Mouse (Mus musculus): Measurements from ENCODE around the gene Dnmt3b.
"Not testable (repeated sequence)": the region's sequence is repeated elsewhere in the genome, so short reads cannot be mapped to it uniquely, and the experiment has no call there.

Dnmt3b gene

GRCm38 (mm10) chr2:153710701-153711330 lies 61.6 kb downstream of the Dnmt3b start:
- DNase-seq (ENCODE audit: low spot score in 2 of 2), result peak in 1 of 2 experiments; percentile 2

- peak in 1 of 2 experiments; percentile 11 for DNase-seq (ENCODE audit: low spot score in 2 of 2)
These were observed 63.4 kb downstream of the Dnmt3b start for GRCm38 (mm10) chr2:153712646-153713091.

- peak; percentile 45 to 62 for DNase-seq (ENCODE audit: low spot score in 2 of 2)
These were observed 64.0 kb downstream of the Dnmt3b start for GRCm38 (mm10) chr2:153713227-153713626.

- not testable (repeated sequence) for DNase-seq (ENCODE audit: low spot score in 2 of 2)
These were observed 68.6 kb downstream of the Dnmt3b start for GRCm38 (mm10) chr2:153717861-153718260.

DNA sequence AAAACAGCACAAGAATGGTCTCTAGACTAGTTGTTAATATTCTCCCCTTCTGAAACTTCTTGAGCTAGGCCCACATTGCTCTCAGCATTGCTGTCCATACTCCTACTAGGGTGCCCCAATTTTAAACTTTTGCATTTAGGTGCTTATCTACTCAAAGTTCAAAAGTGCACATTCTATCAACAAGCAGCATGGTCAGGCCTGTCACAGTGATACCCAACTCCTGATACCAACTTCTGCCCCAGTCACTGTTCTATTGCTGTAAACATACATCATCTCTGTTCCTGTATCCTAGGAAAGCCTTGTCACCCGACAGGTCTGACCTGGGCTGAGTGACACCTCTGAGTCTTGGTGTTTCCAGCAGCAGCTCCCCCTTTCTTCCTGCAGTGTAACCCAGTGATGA lies 73.8 kb downstream of the Dnmt3b start:
- DNase-seq (ENCODE audit: low spot score in 2 of 2), result no peak

DNA sequence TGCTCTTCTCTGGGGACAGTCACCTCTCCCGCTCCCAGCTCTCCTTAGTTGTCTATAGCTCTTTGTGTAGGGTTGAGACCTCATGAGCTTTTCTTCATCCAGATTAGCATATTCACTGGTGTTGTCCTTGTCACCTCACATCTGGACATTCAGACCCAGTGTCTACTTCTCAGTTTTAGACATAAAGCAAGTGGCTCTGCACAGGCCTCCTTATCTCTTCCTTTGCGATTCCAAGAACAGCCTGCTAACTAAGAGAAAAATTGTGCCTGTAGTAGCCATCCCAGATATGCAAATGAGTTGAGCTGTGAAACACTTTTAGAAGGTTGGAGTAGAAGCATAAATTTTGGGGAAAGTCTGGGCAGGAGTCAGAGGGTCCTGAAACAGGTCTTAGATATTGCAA lies 75.2 kb downstream of the Dnmt3b start:
- DNase-seq (ENCODE audit: low spot score in 2 of 2), result no peak

DNA sequence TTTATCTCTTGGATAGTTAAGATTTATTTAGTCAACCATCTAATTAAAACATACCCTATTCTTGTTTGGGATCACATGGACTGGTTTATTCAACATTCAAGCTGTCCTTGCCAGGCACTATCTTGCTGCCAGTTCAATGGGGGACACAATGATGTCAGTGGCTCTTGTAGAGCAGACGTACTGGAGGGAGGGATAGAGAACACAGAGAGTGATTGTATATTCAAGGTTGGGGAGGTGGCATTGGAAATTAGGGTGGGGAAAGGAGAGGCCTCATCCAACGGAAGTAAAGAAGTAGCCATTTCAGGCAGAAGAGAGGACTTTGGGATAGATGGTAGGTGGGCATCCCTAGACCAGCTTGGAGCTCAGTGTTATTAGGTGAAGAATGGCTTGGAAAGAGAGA lies 75.6 kb downstream of the Dnmt3b start:
- no peak for DNase-seq (ENCODE audit: low spot score in 2 of 2)

DNA sequence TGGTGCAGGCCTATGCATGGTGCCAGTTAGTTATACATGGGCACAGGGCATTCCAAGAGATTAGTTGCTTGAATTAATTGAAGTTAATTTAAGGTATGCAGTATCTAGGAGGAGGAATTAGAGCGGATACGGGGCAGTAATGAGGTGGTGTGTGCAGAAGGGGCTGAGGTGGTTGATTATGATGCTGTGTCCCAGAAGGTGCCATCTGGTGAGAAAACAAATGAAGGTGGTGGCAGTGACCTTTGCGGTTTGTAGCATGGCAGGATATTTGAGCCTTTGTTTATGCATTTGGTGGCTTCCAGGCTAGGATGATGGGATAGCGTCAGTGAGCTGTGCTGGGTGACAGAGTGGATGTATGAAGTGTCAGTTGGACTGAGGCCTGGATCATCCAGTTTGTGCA lies 76.0 kb downstream of the Dnmt3b start:
- no peak for DNase-seq (ENCODE audit: low spot score in 2 of 2)

DNA sequence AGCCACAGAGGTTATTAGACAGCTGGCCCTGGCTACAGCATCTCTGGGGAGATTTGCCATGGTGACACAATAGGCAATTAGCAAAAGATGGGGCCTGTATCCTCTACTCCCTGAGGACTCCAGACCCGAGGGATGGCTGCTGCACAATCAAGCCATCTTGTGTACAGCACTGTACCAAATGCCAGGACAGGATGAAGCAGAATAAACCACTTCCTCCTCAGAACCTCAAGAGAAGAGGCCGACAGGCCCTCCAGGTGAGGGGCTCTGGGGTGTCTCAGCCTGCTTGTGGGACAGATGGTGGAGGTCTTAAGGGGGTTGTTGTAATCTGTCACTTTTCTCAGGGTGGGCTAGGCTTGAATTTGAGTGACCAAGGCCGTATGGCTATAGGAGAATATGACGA lies 84.8 kb downstream of the Dnmt3b start:
- DNase-seq (ENCODE audit: low spot score in 2 of 2), result no peak

Measured in frontal cortex, postnatal 36 days (tissue).